Mouse (Mus musculus) thymus, adult 2 months (tissue): ENCODE measurements around the gene Ppif. TPM values are rescaled to one million over a fixed set of nuclear protein-coding genes. Genes with fewer than 3 reads are reported as not detected.

ENCODE experiments used
- DNase-seq: peaks from one replicate; pipeline ENCODE4 v3.0.0; 2021
- H3K27ac ChIP-seq: fragments of 200-500 bp; 2 replicates; pipeline ENCODE4 v1.5.1; 2012; ENCODE audit warnings: low read length, control low read depth; ENCODE audit not compliant: control insufficient read depth, insufficient read depth
- H3K27me3 ChIP-seq: fragments of 200-500 bp; 2 replicates; pipeline ENCODE4 v1.6.1; 2012; ENCODE audit warnings: mild to moderate bottlenecking, low read length, moderate library complexity, mixed read lengths; ENCODE audit not compliant: control insufficient read depth, insufficient read depth
- H3K36me3 ChIP-seq: fragments of 200-500 bp; 2 replicates; pipeline ENCODE4 v1.6.1; 2012; ENCODE audit warnings: mild to moderate bottlenecking, low read length, moderate library complexity; ENCODE audit not compliant: control insufficient read depth, insufficient read depth
- H3K4me1 ChIP-seq: fragments of 200-500 bp; replicated peaks from 2 replicates; pipeline ENCODE4 v1.6.1; 2012; ENCODE audit warnings: low read length; ENCODE audit not compliant: control insufficient read depth, insufficient read depth
- H3K4me3 ChIP-seq: fragments of 200-500 bp; 2 replicates; pipeline ENCODE4 v1.5.1; 2012; ENCODE audit warnings: mild to moderate bottlenecking, low read length, control low read depth, moderate library complexity; ENCODE audit not compliant: control insufficient read depth, insufficient read depth
- CTCF ChIP-seq: fragments of 200-500 bp; IDR thresholded peaks from 2 replicates; pipeline ENCODE4 v1.5.1; 2012; ENCODE audit warnings: mild to moderate bottlenecking, control low read depth, low read length, moderate library complexity, borderline replicate concordance; ENCODE audit not compliant: control insufficient read depth, poor library complexity, insufficient read depth; ENCODE audit errors: extremely low read depth
- POLR2A ChIP-seq: fragments of 200-500 bp; IDR thresholded peaks from 2 replicates; pipeline ENCODE4 v1.6.1; 2012; ENCODE audit warnings: mild to moderate bottlenecking, low read length, control low read depth, moderate library complexity; ENCODE audit not compliant: control insufficient read depth, poor library complexity, insufficient read depth; ENCODE audit errors: extremely low read depth
- WGBS: fragments of 180-500 bp; shearing (Covaris S2); methylation state at CpG from one replicate; pipeline ENCODE4 v1.1.7; 2018; 5-methylcytosine and 5-hydroxymethylcytosine counted together
- polyA plus RNA-seq: library from polyadenylated mRNA; depleted of rRNA; stranded (reverse); fragments of >200 nt; gene quantifications from 2 replicates; pipeline ENCODE4 v1.2.3, GENCODE M21; 2012

The Ppif gene
- polyA plus RNA-seq, 1 experiment: 108 TPM

GRCm38 (mm10) chr14:25727149-25727510 is 33.2 kb downstream of the Ppif start:
- TF ChIP-seq POLR2A: no peak
- TF ChIP-seq CTCF: no peak
- Histone ChIP-seq H3K4me3 (no peak overlapping the region), H3K4me1 (peaks cover 40% of the 10 kb centered on the region), H3K27me3 (no peaks in the 10 kb centered on the region), H3K36me3 (no peaks in the 10 kb centered on the region), H3K27ac (no peak overlapping the region)
- DNase-seq: no peak
- 66% methylated on average over 5 of the region's 5 CpGs for WGBS

- Histone ChIP-seq H3K36me3 (no peaks in the 10 kb centered on the region), H3K4me3 (no peak overlapping the region), H3K27ac (no peak overlapping the region), H3K4me1 (peaks cover 2% of the 10 kb centered on the region; the same call in 1 of the 2 replicates), H3K27me3 (no peaks in the 10 kb centered on the region)
- TF ChIP-seq POLR2A (no peak), CTCF (no peak)
- no peak for DNase-seq
- 74% methylated on average over 17 of the region's 17 CpGs for WGBS
Measured at GRCm38 (mm10) chr14:25734736-25735716, 41.1 kb downstream of the Ppif start.

GRCm38 (mm10) chr14:25736140-25736539 is 42.2 kb downstream of the Ppif start:
- no peak for DNase-seq
- 72% methylated on average over 3 of the region's 3 CpGs for WGBS
- no peak overlapping the region for H3K4me3 ChIP-seq
- H3K27me3 ChIP-seq: no peaks in the 10 kb centered on the region
- TF ChIP-seq CTCF: no peak
- no peak for TF ChIP-seq POLR2A
- H3K27ac ChIP-seq: no peak overlapping the region
- no peaks in the 10 kb centered on the region for H3K36me3 ChIP-seq
- H3K4me1 ChIP-seq: peaks cover 2% of the 10 kb centered on the region; the same call in 1 of the 2 replicates

- 72% methylated on average over 6 of the region's 6 CpGs for WGBS
- no peak for DNase-seq
- Histone ChIP-seq H3K4me1 (peaks cover 2% of the 10 kb centered on the region; the same call in 1 of the 2 replicates), H3K36me3 (no peaks in the 10 kb centered on the region), H3K27ac (no peak overlapping the region), H3K4me3 (no peak overlapping the region), H3K27me3 (no peaks in the 10 kb centered on the region)
- TF ChIP-seq POLR2A: no peak
- TF ChIP-seq CTCF: no peak
Measured at GRCm38 (mm10) chr14:25736589-25736988, 42.6 kb downstream of the Ppif start.

- DNase-seq: no peak
- H3K36me3 ChIP-seq: no peaks in the 10 kb centered on the region
- H3K4me3 ChIP-seq: no peak overlapping the region
- H3K4me1 ChIP-seq: peaks cover 4% of the 10 kb centered on the region; the same call in 1 of the 2 replicates
- no peak overlapping the region for H3K27ac ChIP-seq
- WGBS: 88% methylated on average over 14 of the region's 14 CpGs
- no peak for TF ChIP-seq POLR2A
- no peak for TF ChIP-seq CTCF
- H3K27me3 ChIP-seq: no peaks in the 10 kb centered on the region
Measured at GRCm38 (mm10) chr14:25738591-25739001, 44.6 kb downstream of the Ppif start.

- TF ChIP-seq CTCF: no peak
- no peak for TF ChIP-seq POLR2A
- Histone ChIP-seq H3K36me3 (no peaks in the 10 kb centered on the region), H3K27ac (no peak overlapping the region), H3K27me3 (no peaks in the 10 kb centered on the region), H3K4me1 (peaks cover 4% of the 10 kb centered on the region; the same call in 1 of the 2 replicates), H3K4me3 (no peak overlapping the region)
- no peak for DNase-seq
- WGBS: 99% methylated on average over 4 of the region's 4 CpGs
Measured at GRCm38 (mm10) chr14:25739957-25740565, 46.1 kb downstream of the Ppif start.

GRCm38 (mm10) chr14:25741211-25741610 is 47.3 kb downstream of the Ppif start:
- Histone ChIP-seq H3K4me3 (no peak overlapping the region), H3K4me1 (peaks cover 4% of the 10 kb centered on the region; the same call in 1 of the 2 replicates), H3K36me3 (no peaks in the 10 kb centered on the region), H3K27me3 (no peaks in the 10 kb centered on the region), H3K27ac (no peak overlapping the region)
- no peak for DNase-seq
- TF ChIP-seq POLR2A: no peak
- no peak; the same call in 1 of the 2 replicates for TF ChIP-seq CTCF
- WGBS: 91% methylated on average over 3 of the region's 3 CpGs
